Mouse (Mus musculus) adipocyte (in vitro differentiated cells): Measurements from ENCODE around the gene Zfp414.
"Not testable (repeated sequence)": the region's sequence is repeated elsewhere in the genome, so short reads cannot be mapped to it uniquely, and the experiment has no call there.

ENCODE experiments used
- DNase-seq: peaks from one replicate; pipeline ENCODE4 v3.0.0-alpha.2; 2016; ENCODE audit warnings: low spot score

The Zfp414 gene

DNA sequence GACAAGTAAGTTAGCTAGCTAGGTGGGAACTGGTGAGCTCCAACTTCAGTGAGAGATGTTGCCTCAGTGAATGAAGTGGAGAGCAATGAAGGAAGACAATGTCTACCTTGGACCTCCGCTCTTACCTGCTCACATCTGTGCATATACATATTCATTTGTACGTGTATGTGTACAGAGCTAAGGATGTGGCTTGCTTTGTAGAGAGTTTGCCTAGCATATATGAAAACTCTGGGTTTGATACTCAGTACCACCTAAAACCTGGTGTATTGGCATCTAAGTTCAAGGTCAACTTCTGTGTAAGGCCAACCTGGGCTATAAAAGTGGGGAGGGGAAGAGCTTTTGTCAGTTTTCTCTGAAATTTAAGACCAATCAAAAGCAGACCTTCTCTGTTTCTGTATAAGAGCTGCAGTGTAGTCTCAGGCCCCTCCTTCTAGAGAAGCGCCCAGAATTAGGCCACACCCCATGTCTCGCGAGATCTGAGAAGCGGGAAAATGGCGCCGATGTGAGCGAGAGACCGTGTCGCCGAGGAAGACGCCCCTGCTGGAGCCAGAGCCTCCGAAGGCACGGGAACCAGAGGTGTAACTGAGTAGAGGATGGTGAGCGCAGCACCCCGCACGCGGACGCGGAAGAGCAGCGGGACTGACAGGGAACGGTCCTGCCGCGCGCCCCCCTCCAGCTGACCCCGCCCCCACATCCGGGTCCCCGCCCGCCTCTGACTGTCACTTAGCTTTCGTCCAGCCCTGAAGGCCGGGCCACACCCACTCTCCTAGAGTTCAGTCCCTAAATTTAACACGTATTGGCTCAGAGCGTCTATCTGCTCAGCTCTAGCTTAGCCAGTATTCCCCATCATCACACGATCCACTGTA is at the start of gene Zfp414:
Zfp414 (plus strand) TSS at position 470 of the 866 bp plus-strand sequence.
- peak; percentile 98 for DNase-seq

DNA sequence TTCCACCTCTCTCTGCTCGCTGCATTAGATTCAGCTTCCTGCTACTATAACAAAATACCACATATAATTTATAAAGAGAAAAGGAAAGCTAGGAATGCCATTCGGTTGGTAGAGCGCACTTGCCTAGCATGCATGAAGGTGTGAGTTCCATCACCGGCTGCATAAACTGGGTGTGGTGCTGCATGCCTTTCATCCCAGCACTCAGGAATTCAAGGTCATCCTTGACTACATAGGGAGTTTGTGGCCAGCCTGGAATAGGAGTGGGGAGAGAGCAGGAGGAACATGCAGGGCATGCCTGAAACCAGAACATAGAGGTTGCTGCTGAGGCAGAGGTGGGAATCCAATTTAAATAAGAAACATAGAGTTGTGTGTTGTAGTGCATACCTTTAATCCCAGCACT is 44.8 kb upstream of the Zfp414 start:
- no peak for DNase-seq

DNA sequence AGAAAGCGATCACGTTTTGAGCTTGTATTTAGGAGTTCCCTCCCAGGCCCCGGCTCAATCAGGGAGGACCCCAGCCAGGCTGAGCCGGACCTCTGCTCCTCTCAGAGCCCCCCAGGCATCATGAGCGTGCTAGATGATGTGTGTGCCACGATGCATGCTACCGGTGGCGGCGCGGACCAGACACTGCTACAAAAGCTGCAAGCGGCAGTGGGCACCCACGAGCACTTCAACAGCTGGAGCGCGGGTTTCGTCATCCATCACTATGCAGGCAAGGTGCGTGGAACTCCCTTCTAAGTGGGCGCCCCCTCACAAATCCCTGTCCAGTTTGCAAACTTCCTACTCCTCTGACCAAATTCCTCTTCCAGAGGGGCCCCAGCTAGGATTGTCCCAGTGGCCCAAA is 42.9 kb upstream of the Zfp414 start:
- no peak for DNase-seq

DNA sequence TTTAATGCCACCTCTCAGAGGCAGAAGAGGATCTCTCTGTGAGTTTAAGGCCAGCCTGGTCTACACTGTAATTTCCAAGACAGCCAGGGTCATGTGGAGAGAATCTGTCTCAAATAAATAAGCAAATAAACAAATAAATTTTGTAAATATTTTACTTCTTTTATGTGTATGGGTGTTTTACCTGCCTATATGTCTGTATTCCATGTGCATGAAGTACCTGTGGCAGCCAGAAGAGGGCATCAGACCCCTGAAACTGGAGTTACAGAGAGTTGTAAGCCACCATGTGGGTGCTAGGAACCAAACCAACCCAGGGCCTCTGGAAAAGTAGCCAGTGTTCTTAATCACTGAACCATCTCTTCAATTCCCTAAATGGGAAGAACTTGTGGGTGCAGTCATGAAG is 31.6 kb upstream of the Zfp414 start:
- no peak for DNase-seq

DNA sequence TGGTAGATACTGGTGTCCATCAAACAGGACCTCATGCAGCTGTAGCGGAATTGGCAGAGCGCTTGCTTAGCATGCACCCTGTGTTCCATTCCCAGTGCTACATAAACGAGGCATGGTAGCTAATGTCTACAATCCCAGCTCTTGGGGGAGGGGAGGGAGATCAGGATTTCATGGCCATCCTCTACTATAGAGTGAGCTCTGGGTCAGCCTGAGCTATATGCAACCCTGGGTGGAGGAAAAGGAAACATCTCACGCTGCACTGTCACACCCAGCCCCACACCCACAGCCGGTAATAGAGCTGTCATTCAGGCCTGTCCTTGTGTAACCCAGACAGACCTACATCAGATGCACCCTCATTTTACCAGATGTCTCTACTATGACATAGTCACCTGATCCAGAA is 30.4 kb upstream of the Zfp414 start:
- no peak for DNase-seq

DNA sequence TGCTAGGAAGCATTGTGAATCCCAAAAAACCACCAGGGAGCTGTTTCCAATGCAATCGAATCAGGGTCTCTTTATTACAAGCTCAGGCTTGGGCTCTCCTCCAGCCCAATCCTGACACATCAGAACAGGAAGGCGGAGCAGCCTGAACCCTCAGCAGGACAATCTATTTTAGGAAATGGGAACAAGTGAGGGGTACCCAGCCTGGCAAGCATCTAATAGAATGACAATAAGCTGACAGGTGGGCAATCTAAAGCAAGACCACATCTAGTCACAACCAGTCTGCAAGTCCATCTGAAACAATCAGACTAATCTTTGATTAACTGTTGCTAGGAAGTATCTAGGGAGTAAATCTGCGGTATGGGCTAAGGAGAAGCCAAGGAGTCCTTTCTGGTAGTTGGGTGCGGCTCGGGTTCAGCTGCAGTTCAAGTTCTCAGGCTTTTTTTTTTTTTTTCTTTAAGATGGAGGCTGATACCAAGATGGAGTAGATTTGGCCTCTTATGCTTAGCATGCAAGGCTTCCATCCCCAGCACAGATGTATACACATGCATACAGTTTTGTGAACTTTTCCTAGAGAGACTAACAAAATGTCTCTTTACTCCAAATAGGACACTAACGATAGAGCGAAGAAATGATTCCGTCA is 28.9 kb upstream of the Zfp414 start:
- no peak for DNase-seq

DNA sequence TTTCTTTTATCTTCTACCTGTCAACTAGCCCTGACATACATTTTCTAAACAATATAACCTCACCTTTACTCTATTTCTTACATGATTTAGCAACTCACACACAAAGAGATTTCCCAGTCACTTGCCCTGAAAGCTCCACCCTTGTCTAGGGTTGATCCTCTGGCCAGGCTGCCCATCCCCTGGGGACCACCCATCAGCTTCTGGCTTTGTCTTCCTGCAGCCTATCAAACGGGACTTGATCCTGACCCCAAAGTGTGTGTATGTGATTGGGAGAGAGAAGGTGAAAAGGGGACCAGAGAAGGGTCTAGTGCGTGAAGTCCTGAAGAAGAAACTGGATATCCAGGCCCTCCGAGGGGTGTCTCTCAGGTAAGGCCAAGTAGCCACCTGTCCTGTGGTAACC is 28.1 kb upstream of the Zfp414 start:
- DNase-seq, result no peak

DNA sequence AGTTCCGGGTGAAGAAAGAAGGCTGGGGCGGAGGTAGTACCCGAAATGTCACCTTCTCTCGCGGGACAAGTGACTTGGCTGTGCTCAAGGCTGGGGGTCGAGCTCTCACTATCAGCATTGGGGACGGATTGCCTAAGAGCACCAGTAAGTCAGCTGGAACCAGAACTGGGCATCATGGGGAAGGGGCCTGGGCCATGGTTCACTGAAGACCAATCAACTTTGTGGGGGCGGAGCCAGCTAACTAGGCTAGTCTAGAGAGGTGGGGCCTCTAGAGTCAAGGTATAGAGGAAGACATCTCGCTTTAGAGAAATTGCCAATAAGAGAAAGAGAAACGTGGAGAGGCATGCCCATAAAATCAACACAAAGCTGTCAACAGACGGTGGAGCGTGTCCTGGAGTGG is 26.9 kb upstream of the Zfp414 start:
- DNase-seq, result no peak

DNA sequence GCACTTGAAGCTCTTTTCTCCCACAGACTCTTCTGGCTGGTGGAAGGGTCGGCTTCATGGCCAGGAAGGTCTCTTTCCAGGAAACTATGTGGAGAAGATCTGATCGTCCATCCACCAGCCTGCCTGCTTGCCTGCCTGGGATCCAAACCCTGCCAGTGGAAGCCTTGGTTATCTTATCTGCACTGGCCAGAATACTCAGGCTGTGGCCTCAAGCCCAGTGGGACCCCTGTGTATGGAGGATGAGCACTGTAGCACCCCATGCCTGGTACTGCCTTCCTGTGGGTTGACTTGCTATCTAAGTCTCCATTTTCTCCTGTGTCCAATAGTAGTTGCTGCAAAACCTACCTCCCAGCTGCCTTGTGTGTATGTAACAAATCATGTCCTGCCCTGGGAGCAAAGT is 21.6 kb upstream of the Zfp414 start:
- no peak for DNase-seq

DNA sequence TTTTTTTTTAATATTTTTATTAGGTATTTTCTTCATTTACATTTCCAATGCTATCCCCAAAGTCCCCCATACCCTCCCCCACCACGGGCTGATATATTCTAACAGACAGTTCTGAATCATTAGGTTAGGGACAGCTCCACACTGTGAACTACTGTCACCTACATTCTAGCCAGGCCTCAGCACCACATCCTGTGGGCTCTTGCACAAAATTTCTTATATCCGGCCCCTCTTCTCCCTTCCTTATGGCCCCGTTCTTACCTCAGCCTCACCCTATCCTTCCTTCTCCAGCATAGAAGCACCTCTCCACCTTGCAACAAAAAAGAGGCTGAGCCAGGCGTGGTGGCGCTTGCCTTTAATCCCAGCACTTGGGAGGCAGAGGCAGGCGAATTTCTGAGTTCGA is 18.3 kb upstream of the Zfp414 start:
- DNase-seq, result no peak

DNA sequence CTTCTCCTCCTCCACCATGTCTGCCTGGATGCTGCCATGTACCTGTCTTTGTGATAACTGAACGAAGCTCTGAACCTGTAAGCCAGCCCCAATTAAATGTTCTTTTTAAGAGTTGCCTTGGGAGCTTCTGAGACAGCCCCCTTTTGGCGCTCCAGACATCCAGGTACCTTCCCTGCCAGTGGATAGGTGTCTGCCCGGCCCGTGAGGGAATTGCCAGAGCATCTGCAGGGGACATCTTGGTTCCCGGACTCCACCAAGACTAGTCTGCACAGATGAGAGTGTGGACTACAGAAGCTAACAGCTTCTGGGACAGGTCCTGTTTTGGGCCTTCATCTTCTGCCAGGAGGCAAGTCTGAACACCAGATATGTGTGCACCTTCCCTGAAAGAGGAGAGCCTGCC is 15.2 kb upstream of the Zfp414 start:
- not testable (repeated sequence) for DNase-seq

DNA sequence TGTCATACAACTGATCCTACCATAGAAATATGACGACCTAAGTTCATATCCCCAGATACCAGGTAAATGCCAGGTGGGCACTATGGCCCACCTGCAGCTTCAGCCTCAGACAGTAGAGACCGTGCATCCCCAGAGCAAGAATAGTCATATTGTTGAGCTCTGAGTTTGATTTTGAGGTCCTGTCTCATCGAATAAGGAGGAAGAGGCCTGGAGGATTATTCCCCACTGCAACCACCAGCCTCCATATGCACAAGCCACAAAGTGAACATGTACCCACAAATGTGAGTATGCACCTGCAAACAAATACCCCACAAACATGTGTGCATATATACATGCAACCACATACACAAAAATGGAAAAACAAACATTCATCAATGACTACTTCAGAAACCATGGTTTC is 1.6 kb upstream of the Zfp414 start:
- DNase-seq, result no peak

DNA sequence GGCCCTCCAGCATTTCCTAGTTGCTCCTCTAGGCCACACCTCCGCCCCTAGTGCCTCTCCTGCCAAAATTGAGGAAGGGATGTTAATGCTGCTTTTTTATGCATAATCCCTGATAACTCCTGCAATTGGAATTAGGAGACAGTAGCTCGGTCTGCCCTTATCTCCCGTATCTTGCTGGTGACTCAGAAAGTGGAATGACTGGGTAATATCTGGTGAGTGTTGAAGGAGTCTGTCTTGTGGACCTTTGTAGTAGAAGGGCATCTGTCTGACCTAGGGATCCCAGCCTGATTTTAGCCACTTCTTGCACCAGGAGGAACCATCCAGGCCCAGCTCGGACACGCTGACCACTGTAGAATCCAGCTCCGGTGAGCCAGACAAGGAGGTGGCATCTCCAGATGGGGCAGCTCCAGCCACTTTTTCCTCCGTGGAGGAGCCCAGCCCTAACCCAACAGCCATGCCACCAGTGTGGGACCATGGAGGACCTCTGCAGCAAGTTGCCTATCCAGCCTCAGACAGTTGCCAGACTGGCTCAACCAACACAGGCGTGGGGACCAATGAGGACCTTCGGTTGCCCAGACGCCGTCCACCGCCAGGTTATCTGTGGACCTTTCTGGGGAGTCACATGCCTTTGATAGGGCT is 716 bp downstream of the Zfp414 start:
- no peak for DNase-seq

DNA sequence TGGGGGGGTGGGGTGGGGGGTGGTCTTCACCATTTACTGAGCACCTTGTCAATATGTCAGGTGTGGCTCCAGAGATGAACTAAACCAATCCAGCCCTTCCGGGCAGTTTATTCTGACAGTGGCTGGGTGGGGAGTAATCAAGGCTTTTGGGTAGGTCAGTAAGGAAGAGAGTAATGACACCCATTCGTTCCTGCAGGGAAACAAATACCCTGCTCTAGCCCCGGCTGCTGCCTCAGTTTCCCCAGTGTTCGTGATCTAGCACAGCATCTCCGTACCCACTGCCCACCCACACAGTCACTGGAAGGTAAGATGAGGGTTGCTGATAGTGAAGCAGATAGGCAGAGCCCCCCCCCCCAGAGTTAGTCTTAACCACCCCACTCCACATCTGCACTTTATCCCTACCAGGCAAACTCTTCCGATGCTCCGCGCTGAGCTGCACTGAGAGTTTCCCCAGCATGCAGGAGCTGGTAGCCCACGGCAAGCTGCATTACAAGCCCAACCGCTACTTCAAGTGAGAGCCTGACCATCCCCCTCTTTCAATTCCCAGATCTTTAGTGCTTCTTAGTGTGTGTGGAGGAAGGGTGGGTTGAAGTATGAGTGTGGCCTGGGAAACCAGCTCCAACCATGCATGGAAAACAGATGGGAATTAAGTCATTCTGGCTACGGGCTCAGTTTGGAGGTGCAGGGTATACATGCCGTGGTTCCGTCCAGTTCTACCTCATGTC is 1.4 kb downstream of the Zfp414 start:
- no peak for DNase-seq

DNA sequence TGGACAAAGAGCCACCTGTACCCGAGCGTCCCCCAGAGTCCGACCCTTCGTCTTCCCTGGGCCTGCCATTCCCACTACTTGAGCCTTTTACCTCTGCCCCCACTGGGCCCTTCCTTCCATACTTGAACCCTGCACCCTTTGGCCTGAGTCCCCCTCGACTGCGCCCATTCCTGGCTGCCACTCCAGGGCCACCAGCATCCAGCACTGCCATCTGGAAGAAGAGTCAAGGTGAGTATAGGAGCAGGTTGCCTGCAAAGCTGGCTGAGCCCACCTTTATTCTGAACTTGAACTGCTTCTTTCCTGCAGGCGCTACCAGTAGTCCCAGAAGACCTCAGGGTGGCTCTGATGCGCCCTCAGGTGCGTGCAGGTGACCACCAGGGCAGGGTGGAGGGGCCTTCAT is 2.3 kb downstream of the Zfp414 start:
- no peak for DNase-seq

DNA sequence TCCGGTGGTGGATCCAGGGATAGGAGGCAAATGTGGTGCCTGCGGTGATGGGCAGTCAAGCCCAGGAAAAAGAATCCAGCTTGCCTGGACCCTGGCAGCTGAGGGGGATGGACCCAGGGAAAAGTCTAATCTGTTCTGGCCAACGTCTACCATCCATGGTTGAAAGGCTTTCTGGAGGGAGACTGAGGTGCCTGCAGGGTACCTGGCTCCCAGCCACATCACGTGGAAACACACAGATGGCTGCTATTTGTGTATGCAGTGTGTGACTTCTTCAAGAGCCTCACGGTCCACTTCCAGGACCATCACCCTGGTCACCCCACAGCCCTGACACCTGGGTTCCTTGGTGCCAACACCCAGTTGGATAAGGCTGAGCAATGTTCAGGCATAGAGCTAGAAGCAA is 2.9 kb downstream of the Zfp414 start:
- DNase-seq, result no peak

DNA sequence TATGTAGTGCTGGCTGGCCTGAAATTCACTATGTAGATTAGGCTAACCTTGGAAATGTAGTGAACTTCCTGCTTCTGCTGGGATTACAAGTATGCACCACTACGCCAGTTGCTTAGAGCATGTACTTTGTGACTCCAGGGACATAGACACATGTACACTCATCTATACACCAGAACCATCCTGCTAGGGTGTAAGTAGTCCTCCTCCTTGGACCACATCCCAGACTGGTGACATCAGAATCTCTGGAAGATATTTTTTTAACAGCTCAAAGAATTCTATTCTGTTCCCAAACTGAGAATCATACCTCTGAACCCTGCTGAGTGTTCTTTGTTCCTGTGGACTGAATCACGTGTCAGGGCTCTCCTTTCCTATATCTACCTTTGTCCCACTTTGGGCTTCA is 8.1 kb downstream of the Zfp414 start:
- DNase-seq, result peak; percentile 69

DNA sequence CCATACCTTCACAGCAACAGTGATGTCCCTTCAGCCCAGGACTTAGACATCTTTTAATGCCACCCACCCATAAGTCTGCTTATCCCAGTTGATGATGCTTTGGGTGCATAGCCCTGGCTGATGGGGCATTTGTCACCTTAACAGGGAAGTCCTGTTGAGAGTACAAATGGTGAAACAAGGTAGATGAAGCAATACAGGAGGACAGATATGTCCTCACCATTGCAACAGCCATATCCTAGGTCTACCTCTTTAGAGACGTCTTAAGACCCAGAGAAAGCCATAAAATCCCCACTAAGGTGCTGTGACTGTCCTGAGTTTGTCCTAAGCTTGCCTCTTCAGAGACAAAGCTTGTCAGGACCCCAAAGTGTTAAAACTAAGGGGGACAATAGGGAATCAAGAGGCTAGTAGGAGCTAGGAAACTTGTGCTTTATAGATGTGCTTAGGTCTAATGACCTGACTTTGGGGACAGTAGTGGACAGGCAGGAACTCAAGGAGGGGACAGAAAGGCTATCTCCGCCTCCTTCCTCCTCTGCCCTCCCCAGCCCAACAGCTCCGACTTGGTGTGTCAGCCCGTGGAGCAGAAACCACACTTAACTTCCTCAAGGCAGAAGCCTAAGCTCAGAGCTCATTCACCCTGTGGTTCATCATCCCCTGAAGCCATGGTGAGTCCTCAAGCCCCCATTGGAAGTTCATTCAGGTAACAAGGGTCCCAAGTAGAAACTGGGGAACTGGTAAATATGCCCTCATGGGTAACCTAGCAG is 8.8 kb downstream of the Zfp414 start, which contains the start of gene Pram1:
Pram1 (plus strand) TSS at position 541 of the 761 bp plus-strand sequence.
- DNase-seq, result no peak

DNA sequence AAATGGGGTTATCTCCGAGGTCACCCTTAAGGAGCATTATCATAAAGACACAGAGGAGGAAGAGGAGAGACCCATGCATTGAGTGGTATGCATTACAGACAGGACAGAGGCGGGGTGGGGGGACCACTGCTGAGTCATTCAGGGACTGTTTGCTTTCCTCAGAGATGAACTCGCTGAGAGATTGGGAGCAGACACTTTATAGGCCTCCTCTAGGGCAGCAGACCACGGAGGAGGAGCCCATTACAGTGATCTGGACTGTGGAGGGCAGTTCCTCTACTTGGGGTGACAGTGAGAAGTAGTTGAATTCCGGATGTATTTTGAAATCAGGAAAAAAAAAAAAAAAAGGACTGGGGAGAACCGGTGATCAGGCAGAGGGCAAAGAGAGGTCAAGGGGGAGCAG is 10.9 kb downstream of the Zfp414 start:
- no peak for DNase-seq

DNA sequence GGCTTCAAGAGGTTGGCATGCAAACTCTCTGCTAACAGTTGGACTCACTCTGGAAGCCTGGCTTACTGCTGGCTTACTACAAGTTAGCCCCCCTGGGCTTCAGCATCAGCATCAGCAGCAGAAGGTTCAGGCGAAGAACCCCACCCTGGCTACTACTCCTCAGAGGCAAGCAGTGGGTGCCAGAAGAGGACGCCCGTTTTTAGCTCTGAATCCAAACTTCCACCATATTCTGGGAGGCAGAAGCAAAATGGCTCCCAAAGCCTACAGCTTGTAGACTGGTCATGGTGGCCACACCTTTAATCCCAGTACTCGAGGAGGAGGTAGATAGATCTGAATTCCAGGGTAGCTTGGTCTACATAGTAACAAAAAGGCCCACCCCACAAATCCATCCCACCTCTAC is 15.2 kb downstream of the Zfp414 start:
- no peak for DNase-seq

DNA sequence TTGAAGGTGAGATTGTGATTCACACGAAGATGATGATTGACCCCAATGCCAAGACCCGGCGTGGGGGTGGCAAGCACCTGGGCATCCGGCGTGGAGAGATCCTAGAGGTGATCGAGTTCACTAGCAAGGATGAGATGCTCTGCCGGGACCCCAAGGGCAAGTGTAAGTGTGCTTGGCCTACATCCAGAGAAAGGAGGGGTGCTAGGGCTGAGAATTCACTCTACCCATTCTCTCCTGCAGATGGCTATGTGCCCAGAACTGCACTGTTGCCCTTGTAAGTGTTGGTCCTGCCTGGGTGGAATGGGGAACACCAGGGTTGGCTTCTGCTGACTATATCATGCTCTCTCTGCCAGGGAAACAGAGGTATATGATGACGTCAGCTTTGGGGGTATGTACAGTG is 16.2 kb downstream of the Zfp414 start:
- no peak for DNase-seq
